Mouse (Mus musculus) hindbrain, embryonic 16.5 days (tissue): Measurements from ENCODE around the gene Rnf34. TPM values are rescaled to one million over a fixed set of nuclear protein-coding genes. Genes with fewer than 3 reads are reported as not detected.

Experiments used
- ATAC-seq: fragments of 200-750 bp; cut with Nextera tagmentation; 2 replicates; pipeline ENCODE4 v1.8.0; 2017; ENCODE audit warnings: moderate TSS enrichment, moderate library complexity
- H3K27ac ChIP-seq: fragments of 300-500 bp; sonication (generic); 2 replicates; pipeline ENCODE4 v1.5.1; 2014; ENCODE audit warnings: low read depth, mild to moderate bottlenecking, control low read depth, low read length, moderate library complexity
- H3K27me3 ChIP-seq: fragments of 300-500 bp; sonication (generic); replicated peaks from 2 replicates; pipeline ENCODE4 v1.6.1; 2014; ENCODE audit warnings: low read length; ENCODE audit not compliant: control insufficient read depth, insufficient read depth
- H3K36me3 ChIP-seq: fragments of 300-500 bp; sonication (generic); 2 replicates; pipeline ENCODE4 v1.6.1; 2014; ENCODE audit warnings: mild to moderate bottlenecking, low read length, moderate library complexity, mixed read lengths; ENCODE audit not compliant: control insufficient read depth, insufficient read depth
- H3K4me1 ChIP-seq: fragments of 300-500 bp; sonication (generic); 2 replicates; pipeline ENCODE4 v1.6.1; 2014; ENCODE audit warnings: low read depth, low read length; ENCODE audit not compliant: control insufficient read depth, insufficient read depth
- H3K4me2 ChIP-seq: fragments of 300-500 bp; sonication (generic); 2 replicates; pipeline ENCODE4 v1.6.1; 2014; ENCODE audit warnings: mild to moderate bottlenecking, low read length, control low read depth, moderate library complexity
- H3K4me3 ChIP-seq: fragments of 300-500 bp; sonication (generic); 2 replicates; pipeline ENCODE4 v1.5.1; 2014; ENCODE audit warnings: mild to moderate bottlenecking, low read length, control low read depth, moderate library complexity
- H3K9ac ChIP-seq: fragments of 300-500 bp; sonication (generic); 2 replicates; pipeline ENCODE4 v1.6.1; 2014; ENCODE audit warnings: low read depth, mild to moderate bottlenecking, control low read depth, low read length, moderate library complexity
- H3K9me3 ChIP-seq: fragments of 300-500 bp; sonication (generic); 2 replicates; pipeline ENCODE4 v1.6.1; 2014; ENCODE audit warnings: mild to moderate bottlenecking, low read length, moderate library complexity; ENCODE audit not compliant: control insufficient read depth
- WGBS: fragments of 180-500 bp; shearing (Covaris S2); extraction: QIAGEN DNeasy Blood & Tissue Kit; methylation state at CpG from one replicate; pipeline ENCODE4 v1.1.7; 2014; 5-methylcytosine and 5-hydroxymethylcytosine counted together
- polyA plus RNA-seq: library from polyadenylated mRNA; unstranded; fragments of >200 nt; fragmentation: Nextera tagmentation; extraction: Ambion mirVana; gene quantifications from 2 replicates; pipeline ENCODE4 v1.2.1, GENCODE M21; 2015

Rnf34 gene
- polyA plus RNA-seq, 1 experiment from 2014 or later = 52.2 TPM

DNA sequence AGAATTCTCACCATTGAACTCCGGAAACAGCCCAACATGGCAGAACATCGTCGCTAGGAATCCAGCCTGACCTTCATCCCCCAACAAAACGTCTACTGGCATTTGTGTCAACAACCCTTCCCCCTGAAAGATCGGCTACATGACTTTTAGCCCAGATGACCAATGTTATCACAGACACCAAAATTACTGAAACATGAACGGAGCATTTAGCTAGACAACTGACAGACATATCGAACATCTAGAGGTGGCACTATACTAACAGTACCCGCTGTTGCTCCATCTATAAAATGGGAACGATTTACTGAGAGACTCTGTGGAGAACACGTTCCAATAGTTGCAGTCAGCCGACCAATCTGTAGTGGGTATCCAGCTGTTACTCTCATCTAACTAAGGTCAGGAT is 51.3 kb downstream of the Rnf34 start:
- ATAC-seq = no peak
- Histone ChIP-seq H3K4me1 (peaks cover 19% of the 10 kb centered on the region), H3K27me3 (no peaks in the 10 kb centered on the region), H3K36me3 (no peaks in the 10 kb centered on the region), H3K9me3 (no peaks in the 10 kb centered on the region), H3K27ac (peak overlapping the region; percentile 93), H3K4me3 (peak overlapping the region; percentile 85), H3K4me2 (peak overlapping the region; percentile 83), H3K9ac (peak overlapping the region; percentile 90)
- WGBS = 57% methylated on average over 11 of the region's 11 CpGs

DNA sequence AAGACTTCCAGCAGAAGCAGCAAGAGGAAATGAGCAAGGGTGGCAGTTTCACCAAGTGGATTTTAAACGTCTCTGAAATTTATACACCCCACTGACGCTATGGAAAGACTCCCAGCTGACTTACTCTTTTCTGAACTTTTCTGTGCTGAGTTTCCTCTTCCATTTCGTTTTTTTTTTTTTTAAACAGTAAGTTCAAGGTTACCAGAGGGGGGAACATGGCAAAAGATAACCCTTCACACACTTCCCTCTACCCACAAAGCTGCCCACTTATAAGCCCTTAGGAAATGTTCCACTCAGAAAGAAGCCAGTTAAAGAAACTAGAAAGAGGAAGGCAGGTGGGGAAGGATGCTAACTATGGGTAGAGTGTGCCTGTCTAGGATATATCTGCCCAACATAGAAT is 51.8 kb downstream of the Rnf34 start:
- Histone ChIP-seq H3K27ac (no peak overlapping the region), H3K36me3 (no peaks in the 10 kb centered on the region), H3K27me3 (no peaks in the 10 kb centered on the region), H3K9me3 (no peaks in the 10 kb centered on the region), H3K4me3 (no peak overlapping the region), H3K4me2 (no peak overlapping the region), H3K4me1 (peaks cover 19% of the 10 kb centered on the region), H3K9ac (no peak overlapping the region)
- 63% methylated on average over 3 of the region's 3 CpGs for WGBS
- ATAC-seq = no peak

DNA sequence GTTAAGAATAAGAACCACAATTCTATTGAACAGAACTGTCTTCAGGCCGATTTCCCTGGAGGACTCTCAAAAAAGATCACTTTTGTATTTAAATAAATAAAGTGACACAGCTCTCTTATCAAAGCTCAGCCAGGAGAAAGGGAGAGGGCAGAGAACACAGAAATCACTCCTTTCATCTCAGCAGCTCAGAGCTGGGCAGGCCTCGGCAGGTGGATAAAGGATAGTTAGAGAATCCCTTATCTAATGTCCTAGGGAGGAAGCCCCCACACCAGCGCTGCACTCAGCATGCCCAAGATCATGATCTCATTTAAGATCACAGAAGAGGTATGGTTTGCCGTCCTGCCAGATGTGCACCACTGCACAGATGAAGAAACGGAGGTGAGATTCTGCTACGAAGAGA is 52.4 kb downstream of the Rnf34 start:
- ATAC-seq = no peak
- WGBS = 86% methylated on average over 6 of the region's 6 CpGs
- H3K9ac ChIP-seq = no peak overlapping the region
- H3K36me3 ChIP-seq = no peaks in the 10 kb centered on the region
- H3K4me1 ChIP-seq = peaks cover 19% of the 10 kb centered on the region
- no peak overlapping the region for H3K27ac ChIP-seq
- no peak overlapping the region for H3K4me2 ChIP-seq
- no peaks in the 10 kb centered on the region for H3K9me3 ChIP-seq
- no peaks in the 10 kb centered on the region for H3K27me3 ChIP-seq
- no peak overlapping the region for H3K4me3 ChIP-seq

DNA sequence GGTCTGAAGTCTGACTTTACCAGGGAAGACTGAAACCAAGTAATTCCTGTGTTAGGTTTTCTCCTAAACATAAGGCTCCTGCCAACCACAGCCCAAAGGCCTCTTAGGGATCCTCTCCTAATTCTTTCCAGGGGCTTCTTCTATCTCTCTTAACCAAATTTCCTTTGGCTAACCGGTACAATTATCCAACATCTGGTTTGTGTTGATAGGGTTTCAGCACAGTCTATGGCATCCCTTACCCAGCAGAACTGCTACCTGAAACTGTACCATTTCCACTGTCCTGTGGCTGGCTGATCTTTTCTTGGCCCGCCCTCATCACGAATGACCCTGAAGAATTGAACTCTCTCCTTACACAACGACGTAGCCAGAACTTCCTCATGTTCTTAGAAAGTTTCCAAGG is 53.3 kb downstream of the Rnf34 start:
- Histone ChIP-seq H3K9ac (no peak overlapping the region), H3K27ac (no peak overlapping the region), H3K4me3 (no peak overlapping the region), H3K27me3 (no peaks in the 10 kb centered on the region), H3K36me3 (no peaks in the 10 kb centered on the region), H3K9me3 (no peaks in the 10 kb centered on the region), H3K4me2 (no peak overlapping the region), H3K4me1 (peaks cover 14% of the 10 kb centered on the region)
- 87% methylated on average over 5 of the region's 5 CpGs for WGBS
- no peak for ATAC-seq

DNA sequence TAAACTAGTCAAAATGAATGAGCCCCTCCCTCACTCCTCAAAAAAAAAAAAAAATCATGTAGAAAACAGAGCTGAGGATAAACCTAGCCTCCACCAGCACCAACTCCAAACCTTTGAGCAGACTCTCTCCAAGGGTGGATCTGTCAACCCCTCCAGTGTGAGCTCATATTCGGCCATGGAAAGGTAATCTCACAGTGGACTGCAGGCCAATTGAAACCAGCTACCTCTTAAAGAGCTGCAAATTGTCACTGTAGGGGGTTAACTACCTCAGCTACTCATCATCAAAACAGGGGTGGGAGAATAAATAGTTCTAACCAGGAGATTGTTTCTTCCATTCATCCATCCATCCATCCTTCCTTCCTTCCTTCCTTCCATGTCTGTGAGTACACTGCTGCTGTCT is 57.3 kb downstream of the Rnf34 start:
- H3K9me3 ChIP-seq = no peaks in the 10 kb centered on the region
- H3K27ac ChIP-seq = no peak overlapping the region
- H3K4me2 ChIP-seq = no peak overlapping the region
- no peaks in the 10 kb centered on the region for H3K36me3 ChIP-seq
- H3K4me1 ChIP-seq = no peaks in the 10 kb centered on the region
- H3K9ac ChIP-seq = no peak overlapping the region
- no peak overlapping the region for H3K4me3 ChIP-seq
- WGBS = 78% methylated on average over 1 of the region's 1 CpGs
- no peak for ATAC-seq
- H3K27me3 ChIP-seq = no peaks in the 10 kb centered on the region

DNA sequence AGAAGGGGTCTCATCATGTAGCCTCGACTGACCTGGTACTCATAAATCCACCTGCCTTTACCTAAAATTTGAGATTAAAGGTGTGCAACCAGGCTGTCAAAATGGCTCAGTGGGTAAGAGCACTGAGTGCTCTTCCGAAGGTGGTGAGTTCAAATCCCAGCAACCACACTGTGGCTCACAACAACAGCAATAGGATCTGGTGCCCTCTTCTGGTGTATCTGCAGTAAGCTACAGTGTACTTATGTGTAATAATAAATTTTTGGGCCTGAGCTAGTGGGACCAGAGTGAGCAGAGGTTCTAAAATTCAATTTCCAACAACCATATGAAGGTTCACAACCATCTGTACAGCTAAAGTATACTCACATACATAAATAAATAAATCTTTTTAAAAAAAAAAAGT is 58.2 kb downstream of the Rnf34 start:
- H3K27me3 ChIP-seq = no peaks in the 10 kb centered on the region
- H3K4me3 ChIP-seq = no peak overlapping the region
- no peak overlapping the region for H3K27ac ChIP-seq
- no peak overlapping the region for H3K9ac ChIP-seq
- WGBS = 90% methylated on average over 2 of the region's 2 CpGs
- no peaks in the 10 kb centered on the region for H3K4me1 ChIP-seq
- ATAC-seq = no peak
- no peaks in the 10 kb centered on the region for H3K36me3 ChIP-seq
- no peak overlapping the region for H3K4me2 ChIP-seq
- H3K9me3 ChIP-seq = no peaks in the 10 kb centered on the region

DNA sequence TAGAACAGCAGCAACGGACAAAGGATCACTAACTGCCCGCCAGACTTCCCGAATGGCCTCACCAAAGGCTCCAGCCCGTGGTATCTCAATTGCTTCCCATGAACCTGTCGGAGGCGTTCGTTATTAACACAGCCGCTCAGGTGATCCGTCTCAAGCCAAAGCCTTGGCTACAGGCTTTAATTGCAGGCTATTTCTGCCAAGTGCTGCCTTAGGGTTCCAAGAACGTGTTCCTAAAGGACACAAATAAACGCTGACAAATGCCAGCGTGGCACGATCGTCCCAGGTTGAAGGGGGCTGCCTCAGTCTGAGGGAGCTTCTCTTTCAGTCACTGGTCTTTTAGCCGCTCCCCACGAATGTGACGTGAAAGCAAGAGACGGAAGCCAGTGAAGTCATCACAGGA is 59.6 kb downstream of the Rnf34 start:
- no peak for ATAC-seq
- H3K4me2 ChIP-seq = no peak overlapping the region
- WGBS = 88% methylated on average over 18 of the region's 18 CpGs

DNA sequence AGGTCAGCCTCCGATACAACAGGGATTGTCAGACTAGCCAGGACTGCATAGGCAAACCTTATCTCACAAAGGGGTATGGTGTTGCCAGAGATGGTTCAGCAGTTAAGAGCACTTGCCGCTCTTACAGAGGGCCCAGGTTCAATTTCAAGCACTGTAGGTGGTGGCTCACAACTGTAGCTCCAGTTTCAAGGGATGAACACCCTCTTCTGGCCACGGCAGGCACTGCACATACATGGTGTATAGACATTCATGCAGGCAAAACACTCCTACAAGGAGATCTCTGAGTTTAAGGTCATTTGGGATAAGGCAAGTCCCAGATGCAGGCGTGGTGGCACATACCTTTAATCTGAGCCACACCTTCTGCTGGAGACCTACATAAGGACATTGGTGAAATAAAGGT is 63.0 kb downstream of the Rnf34 start:
- Histone ChIP-seq H3K27ac (no peak overlapping the region), H3K27me3 (no peaks in the 10 kb centered on the region), H3K4me2 (no peak overlapping the region), H3K9me3 (no peaks in the 10 kb centered on the region), H3K4me1 (no peaks in the 10 kb centered on the region), H3K4me3 (no peak overlapping the region), H3K36me3 (no peaks in the 10 kb centered on the region), H3K9ac (no peak overlapping the region)
- no peak for ATAC-seq
- 95% methylated on average over 4 of the region's 4 CpGs for WGBS

More for the DNA sequence above, 59.6 kb downstream of the Rnf34 start:
- no peaks in the 10 kb centered on the region for H3K4me1 ChIP-seq
- H3K9ac ChIP-seq = no peak overlapping the region
- no peak overlapping the region for H3K27ac ChIP-seq
- H3K27me3 ChIP-seq = no peaks in the 10 kb centered on the region
- no peaks in the 10 kb centered on the region for H3K36me3 ChIP-seq
- no peak overlapping the region for H3K4me3 ChIP-seq
- H3K9me3 ChIP-seq = no peaks in the 10 kb centered on the region

DNA sequence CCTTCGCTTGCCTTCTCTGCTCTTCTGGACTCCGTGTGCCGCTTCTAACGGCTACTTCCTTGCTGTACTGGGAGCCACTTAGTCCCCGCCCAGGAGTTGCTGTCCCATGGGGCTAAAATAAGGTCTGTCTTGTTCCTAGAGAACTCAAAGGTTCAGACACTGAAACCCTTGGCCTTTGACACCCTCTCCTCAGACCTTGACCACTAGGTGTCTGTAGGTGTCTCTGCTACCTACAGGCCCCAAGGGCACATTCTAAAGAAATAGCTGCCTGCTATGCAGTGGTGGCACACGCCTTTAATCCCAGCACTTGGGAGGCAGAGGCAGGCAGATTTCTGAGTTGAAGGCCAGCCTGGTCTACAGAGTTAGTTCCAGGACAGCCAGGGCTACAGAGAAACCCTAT is 66.3 kb downstream of the Rnf34 start:
- Histone ChIP-seq H3K27me3 (no peaks in the 10 kb centered on the region), H3K9me3 (no peaks in the 10 kb centered on the region), H3K4me2 (no peak overlapping the region), H3K9ac (no peak overlapping the region), H3K27ac (no peak overlapping the region), H3K4me3 (no peak overlapping the region), H3K36me3 (no peaks in the 10 kb centered on the region), H3K4me1 (no peaks in the 10 kb centered on the region)
- no peak for ATAC-seq
- 90% methylated on average over 6 of the region's 6 CpGs for WGBS
